Mouse (Mus musculus) MEL (cell line): ENCODE measurements around the gene Pla2r1. TPM values are rescaled to one million over a fixed set of nuclear protein-coding genes. Genes with fewer than 3 reads are reported as not detected.

Experiments
- DNase-seq: peaks from one replicate; pipeline ENCODE4 v3.0.0; 2011; ENCODE audit warnings: low read depth, low spot score
- H3K27ac ChIP-seq: 2 replicates; pipeline ENCODE4 v1.5.1; 2012; ENCODE audit warnings: low read depth, mild to moderate bottlenecking, control low read depth, low read length, moderate library complexity; ENCODE audit not compliant: control insufficient read depth
- H3K27me3 ChIP-seq, 2 experiments: fragments of 150-350 bp in 1 of 2; sonication (generic) in 1 of 2; 2 replicates each; pipeline ENCODE4 v1.6.1; 2012; ENCODE audit warnings: low read length in 2 of 2, mild to moderate bottlenecking in 2 of 2, improper control_type of control experiment in 1 of 2, moderate library complexity in 1 of 2; ENCODE audit not compliant: insufficient read depth in 2 of 2, control insufficient read depth in 1 of 2
- H3K36me3 ChIP-seq, 2 experiments: 2 replicates each; pipeline ENCODE4 v1.6.1; 2012 to 2014; ENCODE audit warnings: low read length in 2 of 2, improper control_type of control experiment in 1 of 2, inconsistent platforms in 1 of 2, mild to moderate bottlenecking in 1 of 2; ENCODE audit not compliant: insufficient read depth in 2 of 2, control insufficient read depth in 1 of 2
- H3K4me1 ChIP-seq, 2 experiments: fragments of 150-350 bp in 1 of 2; sonication (generic) in 1 of 2; 2 replicates each; pipeline ENCODE4 v1.6.1; 2012; ENCODE audit warnings: low read length in 2 of 2, improper control_type of control experiment in 1 of 2, mild to moderate bottlenecking in 1 of 2; ENCODE audit not compliant: insufficient read depth in 2 of 2, control insufficient read depth in 1 of 2
- H3K4me3 ChIP-seq, 2 experiments: fragments of 150-350 bp in 1 of 2; sonication (generic) in 1 of 2; 2 replicates each; pipeline ENCODE4 v1.5.1; 2012; ENCODE audit warnings: low read depth in 2 of 2, low read length in 2 of 2, mild to moderate bottlenecking in 2 of 2, moderate library complexity in 2 of 2, control low read depth in 1 of 2, improper control_type of control experiment in 1 of 2; ENCODE audit not compliant: control insufficient read depth in 1 of 2, insufficient read depth in 1 of 2
- H3K79me2 ChIP-seq: 2 replicates; pipeline ENCODE4 v1.6.1; 2012; ENCODE audit warnings: mild to moderate bottlenecking, low read length, moderate library complexity; ENCODE audit not compliant: control insufficient read depth, poor library complexity, insufficient read depth
- H3K9ac ChIP-seq: 2 replicates; pipeline ENCODE4 v1.6.1; 2012; ENCODE audit warnings: low read depth, mild to moderate bottlenecking, control low read depth, low read length, moderate library complexity; ENCODE audit not compliant: control insufficient read depth, poor library complexity, severe bottlenecking
- H3K9me3 ChIP-seq: fragments of 150-350 bp; sonication (generic); replicated peaks from 2 replicates; pipeline ENCODE4 v1.6.1; 2012; ENCODE audit warnings: mild to moderate bottlenecking, low read length, improper control_type of control experiment, moderate library complexity; ENCODE audit not compliant: insufficient read depth
- CHD1 ChIP-seq: IDR thresholded peaks from 2 replicates; pipeline ENCODE4 v1.6.1; 2012; ENCODE audit warnings: low read depth, mild to moderate bottlenecking, inconsistent platforms, low read length, improper control_type of control experiment
- CHD2 ChIP-seq: IDR thresholded peaks from 2 replicates; pipeline ENCODE4 v1.6.1; 2011; ENCODE audit warnings: low read length, improper control_type of control experiment
- ELF1 ChIP-seq: IDR thresholded peaks from 2 replicates; pipeline ENCODE4 v1.6.1; 2014; ENCODE audit warnings: low read depth, mild to moderate bottlenecking, inconsistent platforms, low read length, improper control_type of control experiment, moderate library complexity
- GATA1 ChIP-seq: IDR thresholded peaks from 2 replicates; pipeline ENCODE4 v1.6.1; 2011; ENCODE audit warnings: low read depth, low read length, improper control_type of control experiment
- KAT2A ChIP-seq: conservative IDR thresholded peaks from 2 replicates; pipeline ENCODE4 v1.6.1; 2012; ENCODE audit warnings: low read depth, low read length, improper control_type of control experiment, inconsistent platforms
- MAX ChIP-seq: IDR thresholded peaks from 2 replicates; pipeline ENCODE4 v1.6.1; 2011; ENCODE audit warnings: low read length, improper control_type of control experiment
- MEF2A ChIP-seq: IDR thresholded peaks from 2 replicates; pipeline ENCODE4 v1.6.1; 2014; ENCODE audit warnings: low read depth, mild to moderate bottlenecking, inconsistent platforms, low read length, improper control_type of control experiment; ENCODE audit not compliant: poor library complexity, insufficient replicate concordance, severe bottlenecking; ENCODE audit errors: extremely low read depth
- MYC ChIP-seq: IDR thresholded peaks from 2 replicates; pipeline ENCODE4 v1.6.1; 2011; ENCODE audit warnings: low read depth, mild to moderate bottlenecking, low read length, improper control_type of control experiment, moderate library complexity
- NELFE ChIP-seq: IDR thresholded peaks from 2 replicates; pipeline ENCODE4 v1.6.1; 2011; ENCODE audit warnings: low read depth, low read length, improper control_type of control experiment
- POLR2A ChIP-seq, 2 experiments: IDR thresholded peaks; 2 replicates each; pipeline ENCODE4 v1.6.1; 2011 to 2012; ENCODE audit warnings: low read length in 2 of 2, mild to moderate bottlenecking in 2 of 2, control low read depth in 1 of 2, improper control_type of control experiment in 1 of 2, low read depth in 1 of 2, moderate library complexity in 1 of 2; ENCODE audit not compliant: control insufficient read depth in 1 of 2, insufficient read depth in 1 of 2, poor library complexity in 1 of 2
- POLR2AphosphoS5 ChIP-seq: IDR thresholded peaks from 2 replicates; pipeline ENCODE4 v1.6.1; 2012; ENCODE audit warnings: low read depth, borderline replicate concordance, mild to moderate bottlenecking, inconsistent platforms, low read length, moderate library complexity, mixed read lengths
- RAD21 ChIP-seq: IDR thresholded peaks from 2 replicates; pipeline ENCODE4 v1.6.1; 2011; ENCODE audit warnings: mild to moderate bottlenecking, low read depth, low read length, improper control_type of control experiment
- SIN3A ChIP-seq: IDR thresholded peaks from 2 replicates; pipeline ENCODE4 v1.6.1; 2012; ENCODE audit warnings: low read length, improper control_type of control experiment, inconsistent platforms
- TCF12 ChIP-seq: IDR thresholded peaks from 2 replicates; pipeline ENCODE4 v1.6.1; 2014; ENCODE audit warnings: low read depth, mild to moderate bottlenecking, inconsistent platforms, low read length, improper control_type of control experiment, moderate library complexity
- UBTF ChIP-seq: IDR thresholded peaks from 2 replicates; pipeline ENCODE4 v1.6.1; 2012; ENCODE audit warnings: low read depth, mild to moderate bottlenecking, inconsistent platforms, low read length, improper control_type of control experiment, moderate library complexity, borderline replicate concordance; ENCODE audit not compliant: insufficient read depth
- ZNF384 ChIP-seq: IDR thresholded peaks from 2 replicates; pipeline ENCODE4 v1.6.1; 2012; ENCODE audit warnings: low read depth, mild to moderate bottlenecking, inconsistent platforms, low read length, improper control_type of control experiment
- polyA plus RNA-seq, 2 experiments: library from polyadenylated mRNA; stranded (reverse) in 1 of 2; unstranded in 1 of 2; fragments of >175 nt in 1 of 2; fragments of >200 nt in 1 of 2; gene quantifications; 2 replicates each; pipeline versions ENCODE4 v1.2.1 to v1.2.4; 2012; ENCODE audit warnings: low replicate concordance in 2 of 2, low read depth in 1 of 2; ENCODE audit not compliant: insufficient read length in 2 of 2, insufficient read depth in 1 of 2, missing spikeins in 1 of 2
- total RNA-seq: library from RNA; depleted of rRNA; stranded (reverse); fragments of 300-350 nt; gene quantifications from 2 replicates; pipeline ENCODE4 v1.2.3, GENCODE M21; 2012

Gene Pla2r1
- total and polyA plus RNA-seq, 3 experiments: not detected

- no peak for DNase-seq
- no peak overlapping the region for H3K4me3 ChIP-seq
- no peak overlapping the region for H3K27ac ChIP-seq
- no peaks in the 10 kb centered on the region for H3K36me3 ChIP-seq
- TF ChIP-seq ELF1 (no peak), POLR2AphosphoS5 (no peak), ZNF384 (no peak), KAT2A (no peak), MEF2A (no peak), MYC (no peak), GATA1 (no peak), POLR2A (IDR thresholded peaks at IDR 0.05; ENCODE audit: control insufficient read depth in 1 of 2, insufficient read depth in 1 of 2, low read depth in 1 of 2, low read length in 2 of 2, poor library complexity in 1 of 2) (no peak), SIN3A (no peak), UBTF (no peak), RAD21 (no peak), TCF12 (no peak), CHD1 (no peak)
- TF ChIP-seq, all 39 proteins: peak for 0
- Histone ChIP-seq H3K4me1 (no peaks in the 10 kb centered on the region), H3K27me3 (no peaks in the 10 kb centered on the region), H3K9me3 (no peaks in the 10 kb centered on the region), H3K9ac (no peak overlapping the region), H3K79me2 (no peaks in the 10 kb centered on the region)
Observed at GRCm38 (mm10) chr2:60546082-60546481, 7.0 kb downstream of the Pla2r1 start.

GRCm38 (mm10) chr2:60544006-60544405 is 9.1 kb downstream of the Pla2r1 start:
- no peak overlapping the region for H3K9ac ChIP-seq
- H3K36me3 ChIP-seq: no peaks in the 10 kb centered on the region
- H3K4me3 ChIP-seq: no peak overlapping the region
- no peak overlapping the region for H3K27ac ChIP-seq
- H3K9me3 ChIP-seq: no peaks in the 10 kb centered on the region
- no peaks in the 10 kb centered on the region for H3K4me1 ChIP-seq
- no peaks in the 10 kb centered on the region for H3K27me3 ChIP-seq
- H3K79me2 ChIP-seq: no peaks in the 10 kb centered on the region
- no peak for DNase-seq
- TF ChIP-seq MYC (no peak), CHD2 (no peak)

- H3K27ac ChIP-seq: no peak overlapping the region
- no peak for TF ChIP-seq POLR2A (IDR thresholded peaks at IDR 0.05; ENCODE audit: control insufficient read depth in 1 of 2, insufficient read depth in 1 of 2, low read depth in 1 of 2, low read length in 2 of 2, poor library complexity in 1 of 2)
- TF ChIP-seq UBTF: no peak
- TF ChIP-seq NELFE: no peak
- TF ChIP-seq MAX: no peak
- TF ChIP-seq SIN3A: no peak
- TF ChIP-seq, all 39 proteins: peak for 0
- H3K36me3 ChIP-seq: no peaks in the 10 kb centered on the region
- H3K9me3 ChIP-seq: no peaks in the 10 kb centered on the region
- H3K27me3 ChIP-seq: no peaks in the 10 kb centered on the region
- H3K4me3 ChIP-seq: no peak overlapping the region
- DNase-seq: no peak
- H3K9ac ChIP-seq: no peak overlapping the region
- H3K4me1 ChIP-seq: no peaks in the 10 kb centered on the region
- H3K79me2 ChIP-seq: no peaks in the 10 kb centered on the region
Observed at GRCm38 (mm10) chr2:60541745-60542144, 11.4 kb downstream of the Pla2r1 start.
